ENCODE assay signal across 16 mouse cellular contexts in genomic region chr10:20066069-20066665, GRCm38 (mm10).
"Had no signal": no experiment of that assay in that cellular context is flagged by ENCODE, and none has a peak within 500 bp of the region (broad histone marks: within the 10 kb centered on the region; RNA-seq: fewer than 3 reads in every experiment).

No protein-coding gene starts in this region.

- DNase-seq: kidney, postnatal 4 days; liver, embryonic 13.5 days; lung, adult 2 months; lung, postnatal 14 days; lung, postnatal 4 days; right cerebral cortex, adult 18-20 months; right cerebral cortex, postnatal 14 days; right cerebral cortex, postnatal 4 days; thymus, adult 2 months; thymus, postnatal 14 days; thymus, postnatal 4 days had no signal

- H3K9ac ChIP-seq: liver, embryonic 13.5 days; midbrain, embryonic 12.5 days; midbrain, embryonic 15.5 days; neural tube, embryonic 12.5 days; neural tube, embryonic 15.5 days had no signal

- ATAC-seq: midbrain, embryonic 15.5 days had no signal

- H3K4me3 ChIP-seq: liver, embryonic 13.5 days; midbrain, embryonic 12.5 days; midbrain, embryonic 15.5 days; neural tube, embryonic 12.5 days; neural tube, embryonic 15.5 days had no signal

- H3K9me3 ChIP-seq: liver, embryonic 13.5 days; midbrain, embryonic 12.5 days; midbrain, embryonic 15.5 days; neural tube, embryonic 12.5 days; neural tube, embryonic 15.5 days had no signal

- H3K4me2 ChIP-seq: liver, embryonic 13.5 days; midbrain, embryonic 12.5 days; midbrain, embryonic 15.5 days; neural tube, embryonic 12.5 days; neural tube, embryonic 15.5 days had no signal

- H3K27ac ChIP-seq: liver, embryonic 13.5 days; midbrain, embryonic 12.5 days; midbrain, embryonic 15.5 days; neural tube, embryonic 12.5 days; neural tube, embryonic 15.5 days; stomach, postnatal 0 days had no signal

- H3K27me3 ChIP-seq: liver, embryonic 13.5 days; midbrain, embryonic 12.5 days; midbrain, embryonic 15.5 days; neural tube, embryonic 12.5 days; neural tube, embryonic 15.5 days had no signal

- H3K4me1 ChIP-seq: liver, embryonic 13.5 days; midbrain, embryonic 12.5 days; midbrain, embryonic 15.5 days; neural tube, embryonic 12.5 days; neural tube, embryonic 15.5 days had no signal

- H3K36me3 ChIP-seq: liver, embryonic 13.5 days; midbrain, embryonic 12.5 days; midbrain, embryonic 15.5 days; neural tube, embryonic 12.5 days; neural tube, embryonic 15.5 days had no signal
